Mouse (Mus musculus) kidney, embryonic 14.5 days (tissue): ENCODE measurements around the gene Mcm10. TPM values are rescaled to one million over a fixed set of nuclear protein-coding genes. Genes with fewer than 3 reads are reported as not detected.

ENCODE experiments used
- ATAC-seq: fragments of 200-750 bp; cut with Nextera tagmentation; 2 replicates; pipeline ENCODE4 v1.8.0; 2017; ENCODE audit warnings: moderate number of reproducible peaks, mild to moderate bottlenecking, moderate TSS enrichment, moderate library complexity; ENCODE audit not compliant: low FRiP score, low TSS enrichment
- H3K27ac ChIP-seq: fragments of 300-500 bp; sonication (generic); 2 replicates; pipeline ENCODE4 v1.5.1; 2014; ENCODE audit warnings: low read depth, mild to moderate bottlenecking, low read length, moderate library complexity, mixed read lengths
- H3K27me3 ChIP-seq: fragments of 300-500 bp; sonication (generic); 2 replicates; pipeline ENCODE4 v1.6.1; 2014; ENCODE audit warnings: mild to moderate bottlenecking, low read length; ENCODE audit not compliant: control insufficient read depth, insufficient read depth
- H3K36me3 ChIP-seq: fragments of 300-500 bp; sonication (generic); 2 replicates; pipeline ENCODE4 v1.6.1; 2014; ENCODE audit warnings: low read length, mixed read lengths; ENCODE audit not compliant: control insufficient read depth, insufficient read depth
- H3K4me1 ChIP-seq: fragments of 300-500 bp; sonication (generic); 2 replicates; pipeline ENCODE4 v1.6.1; 2014; ENCODE audit warnings: low read length, mixed read lengths; ENCODE audit not compliant: control insufficient read depth, insufficient read depth
- H3K4me2 ChIP-seq: fragments of 300-500 bp; sonication (generic); replicated peaks from 2 replicates; pipeline ENCODE4 v1.6.1; 2014; ENCODE audit warnings: low read depth, mild to moderate bottlenecking, low read length
- H3K4me3 ChIP-seq: fragments of 300-500 bp; sonication (generic); 2 replicates; pipeline ENCODE4 v1.5.1; 2014; ENCODE audit warnings: mild to moderate bottlenecking, low read length
- H3K9ac ChIP-seq: fragments of 300-500 bp; sonication (generic); 2 replicates; pipeline ENCODE4 v1.6.1; 2014; ENCODE audit warnings: low read depth, mild to moderate bottlenecking, low read length, moderate library complexity
- H3K9me3 ChIP-seq: fragments of 300-500 bp; sonication (generic); 2 replicates; pipeline ENCODE4 v1.6.1; 2016; ENCODE audit warnings: low read length; ENCODE audit not compliant: control insufficient read depth
- WGBS: fragments of 180-500 bp; shearing (Covaris S2); extraction: QIAGEN DNeasy Blood & Tissue Kit; methylation state at CpG from one replicate; pipeline ENCODE4 v1.1.7; 2014; 5-methylcytosine and 5-hydroxymethylcytosine counted together
- polyA plus RNA-seq: library from polyadenylated mRNA; unstranded; fragments of >200 nt; fragmentation: Nextera tagmentation; extraction: Ambion mirVana; gene quantifications from 2 replicates; pipeline ENCODE4 v1.2.1, GENCODE M21; 2014

Mcm10 gene
- polyA plus RNA-seq, result 30.5 and 46.4 TPM in 2 replicates

- 4% methylated on average over 32 of the region's 32 CpGs for WGBS
- H3K9me3 ChIP-seq, result no peaks in the 10 kb centered on the region
- H3K4me1 ChIP-seq, result peaks cover 5% of the 10 kb centered on the region; the same call in 1 of the 2 replicates
- ATAC-seq, result peak; percentile 100
- H3K9ac ChIP-seq, result peak within 1 kb of the TSS; percentile 58
- no peak within 1 kb of the TSS for H3K27ac ChIP-seq
- H3K4me3 ChIP-seq, result peak within 1 kb of the TSS; percentile 55
- peak within 1 kb of the TSS; percentile 43 for H3K4me2 ChIP-seq
- H3K27me3 ChIP-seq, result no peaks in the 10 kb centered on the region
- H3K36me3 ChIP-seq, result peaks cover 14% of the 10 kb centered on the region
Observed at GRCm38 (mm10) chr2:5012491-5013324, at the start of gene Mcm10. Gene Mcm10 (minus strand): TSS chr2:5012791.

GRCm38 (mm10) chr2:5061133-5061708 lies 48.6 kb upstream of the Mcm10 start:
- Histone ChIP-seq H3K36me3 (no peaks in the 10 kb centered on the region), H3K27ac (no peak overlapping the region), H3K4me3 (no peak overlapping the region), H3K9ac (no peak overlapping the region), H3K27me3 (no peaks in the 10 kb centered on the region), H3K4me1 (no peaks in the 10 kb centered on the region), H3K9me3 (no peaks in the 10 kb centered on the region), H3K4me2 (no peak overlapping the region)
- 85% methylated on average over 8 of the region's 8 CpGs for WGBS
- ATAC-seq, result no peak

GRCm38 (mm10) chr2:5059997-5060396 lies 47.4 kb upstream of the Mcm10 start:
- no peak overlapping the region for H3K27ac ChIP-seq
- H3K4me3 ChIP-seq, result no peak overlapping the region
- no peak overlapping the region for H3K9ac ChIP-seq
- no peaks in the 10 kb centered on the region for H3K27me3 ChIP-seq
- H3K4me1 ChIP-seq, result no peaks in the 10 kb centered on the region
- H3K4me2 ChIP-seq, result no peak overlapping the region
- H3K36me3 ChIP-seq, result no peaks in the 10 kb centered on the region
- no peak for ATAC-seq
- WGBS, result 86% methylated on average over 4 of the region's 4 CpGs
- H3K9me3 ChIP-seq, result no peaks in the 10 kb centered on the region

- H3K9me3 ChIP-seq, result no peaks in the 10 kb centered on the region
- H3K4me2 ChIP-seq, result no peak overlapping the region
- no peaks in the 10 kb centered on the region for H3K27me3 ChIP-seq
- 78% methylated on average over 5 of the region's 5 CpGs for WGBS
- no peaks in the 10 kb centered on the region for H3K36me3 ChIP-seq
- H3K4me1 ChIP-seq, result no peaks in the 10 kb centered on the region
- no peak overlapping the region for H3K4me3 ChIP-seq
- H3K9ac ChIP-seq, result no peak overlapping the region
- no peak for ATAC-seq
- H3K27ac ChIP-seq, result no peak overlapping the region
Observed at GRCm38 (mm10) chr2:5058436-5058835, 45.8 kb upstream of the Mcm10 start.

GRCm38 (mm10) chr2:5050562-5050961 lies 38.0 kb upstream of the Mcm10 start:
- Histone ChIP-seq H3K36me3 (no peaks in the 10 kb centered on the region), H3K27ac (no peak overlapping the region), H3K4me1 (peaks cover under 1% of the 10 kb centered on the region; the same call in 1 of the 2 replicates), H3K27me3 (no peaks in the 10 kb centered on the region), H3K4me3 (no peak overlapping the region), H3K9me3 (0 out of 2 replicates have a peak, but pooled peaks cover 3% of the 10 kb centered on the region), H3K4me2 (no peak overlapping the region), H3K9ac (no peak overlapping the region)
- WGBS, result 96% methylated on average over 2 of the region's 2 CpGs
- ATAC-seq, result no peak

- WGBS, result 85% methylated on average over 2 of the region's 2 CpGs
- H3K4me1 ChIP-seq, result peaks cover 8% of the 10 kb centered on the region; the same call in 1 of the 2 replicates
- H3K4me2 ChIP-seq, result no peak overlapping the region
- no peaks in the 10 kb centered on the region for H3K36me3 ChIP-seq
- H3K4me3 ChIP-seq, result no peak overlapping the region
- H3K27me3 ChIP-seq, result no peaks in the 10 kb centered on the region
- H3K27ac ChIP-seq, result no peak overlapping the region
- H3K9me3 ChIP-seq, result no peaks in the 10 kb centered on the region
- H3K9ac ChIP-seq, result no peak overlapping the region
- no peak for ATAC-seq
Observed at GRCm38 (mm10) chr2:5047016-5047415, 34.4 kb upstream of the Mcm10 start.

- peaks cover 8% of the 10 kb centered on the region; the same call in 1 of the 2 replicates for H3K4me1 ChIP-seq
- peak; percentile 52; the same call in 1 of the 2 replicates for ATAC-seq
- H3K9me3 ChIP-seq, result no peaks in the 10 kb centered on the region
- no peak overlapping the region for H3K4me3 ChIP-seq
- no peaks in the 10 kb centered on the region for H3K27me3 ChIP-seq
- H3K9ac ChIP-seq, result no peak overlapping the region
- no peaks in the 10 kb centered on the region for H3K36me3 ChIP-seq
- H3K4me2 ChIP-seq, result 0 out of 2 replicates have a peak overlapping the region, but pooled peaks have one; percentile 3
- no peak overlapping the region for H3K27ac ChIP-seq
- WGBS, result 15% methylated on average over 13 of the region's 13 CpGs
Observed at GRCm38 (mm10) chr2:5045269-5045965, 32.8 kb upstream of the Mcm10 start.

GRCm38 (mm10) chr2:5044321-5044720 lies 31.7 kb upstream of the Mcm10 start:
- 45% methylated on average over 3 of the region's 3 CpGs for WGBS

More at GRCm38 (mm10) chr2:5044321-5044720, 31.7 kb upstream of the Mcm10 start:
- no peak overlapping the region for H3K9ac ChIP-seq
- H3K4me1 ChIP-seq, result peaks cover 8% of the 10 kb centered on the region; the same call in 1 of the 2 replicates
- no peak for ATAC-seq
- H3K27ac ChIP-seq, result no peak overlapping the region
- no peak overlapping the region for H3K4me2 ChIP-seq
- H3K27me3 ChIP-seq, result no peaks in the 10 kb centered on the region
- no peaks in the 10 kb centered on the region for H3K9me3 ChIP-seq
- H3K36me3 ChIP-seq, result no peaks in the 10 kb centered on the region
- H3K4me3 ChIP-seq, result no peak overlapping the region
